Mouse (Mus musculus) duodenum, adult 2 months (tissue): Measurements from ENCODE around the gene Ly6g6d. TPM values are rescaled to one million over a fixed set of nuclear protein-coding genes. Genes with fewer than 3 reads are reported as not detected.

Source experiments
- polyA plus RNA-seq: library from polyadenylated mRNA; depleted of rRNA; stranded (reverse); fragments of >200 nt; gene quantifications from 2 replicates; pipeline ENCODE4 v1.2.3, GENCODE M21; 2012; ENCODE audit warnings: low replicate concordance; rRNA removed

Gene Ly6g6d
- 5.8 and 13.6 TPM in 2 replicates for polyA plus RNA-seq

GRCm38 (mm10) chr17:35077786-35078233 lies at the start of gene Ly6g6d:
Ly6g6d (minus strand) TSS chr17:35078065.

GRCm38 (mm10) chr17:35126206-35126611 lies 48.3 kb upstream of the Ly6g6d start, which contains the start of gene D17H6S53E:
D17H6S53E (plus strand) TSS chr17:35126373.

GRCm38 (mm10) chr17:35121871-35122303 lies 44.0 kb upstream of the Ly6g6d start, which contains the start of gene Csnk2b:
Csnk2b (minus strand) TSS chr17:35122053.

GRCm38 (mm10) chr17:35121143-35121799 lies 43.4 kb upstream of the Ly6g6d start, which contains the start of gene Gpank1:
Gpank1 (plus strand) TSS chr17:35121455.

GRCm38 (mm10) chr17:35115046-35116019 lies 37.5 kb upstream of the Ly6g6d start, which contains the start of gene Ly6g5b:
Ly6g5b (minus strand) TSS chr17:35115428.

GRCm38 (mm10) chr17:35108097-35108496 lies 30.2 kb upstream of the Ly6g6d start, which contains the start of gene Ly6g5c:
Ly6g5c (plus strand) TSS chr17:35108279.

GRCm38 (mm10) chr17:35088825-35089644 lies 11.2 kb upstream of the Ly6g6d start, which contains the start of gene Abhd16a:
Abhd16a (plus strand) TSS chr17:35089263.

GRCm38 (mm10) chr17:35085208-35085865 lies 7.5 kb upstream of the Ly6g6d start, which contains the start of gene Ly6g6f:
Ly6g6f (minus strand) TSS chr17:35085610.

GRCm38 (mm10) chr17:35076507-35077176 lies 1.2 kb downstream of the Ly6g6d start, which contains the start of gene Ly6g6e:
Ly6g6e (plus strand) TSS chr17:35076902.

GRCm38 (mm10) chr17:35066084-35066483 lies 11.8 kb downstream of the Ly6g6d start, which contains the start of gene Mpig6b:
Mpig6b (minus strand) TSS chr17:35066184.

GRCm38 (mm10) chr17:35064951-35065947 lies 12.6 kb downstream of the Ly6g6d start, which contains the start of gene Ly6g6c:
Ly6g6c (plus strand) TSS chr17:35065388.

GRCm38 (mm10) chr17:35058911-35059892 lies 18.7 kb downstream of the Ly6g6d start, which contains the start of gene Ddah2:
Ddah2 (plus strand) TSS chr17:35059035.

GRCm38 (mm10) chr17:35049561-35050016 lies 28.3 kb downstream of the Ly6g6d start, which contains the start of gene Clic1:
Clic1 (plus strand) TSS chr17:35049966.

GRCm38 (mm10) chr17:35046681-35047455 lies 31.0 kb downstream of the Ly6g6d start, which contains the start of gene Msh5:
Msh5 (minus strand) TSS chr17:35046745.

GRCm38 (mm10) chr17:35027277-35028068 lies 50.4 kb downstream of the Ly6g6d start, which contains the start of gene Sapcd1:
Sapcd1 (minus strand) TSS chr17:35028016.

